Mouse (Mus musculus): ENCODE data around the gene Isyna1.

GRCm38 (mm10) chr8:70593173-70593572 lies 1.0 kb upstream of the Isyna1 start:
- TF ChIP-seq POLR2A (IDR thresholded peaks at IDR 0.05; ENCODE audit: low read depth, low read length) (no peak), CTCF (IDR thresholded peaks at IDR 0.05; ENCODE audit: extremely low read depth, insufficient read length, insufficient replicate concordance, low read depth, low read length) (no peak)
